Mouse (Mus musculus) heart, adult 2 months (tissue): Measurements from ENCODE around the gene Apoa1. TPM values are rescaled to one million over a fixed set of nuclear protein-coding genes. Genes with fewer than 3 reads are reported as not detected.

ENCODE experiments used
- DNase-seq, 2 experiments: peaks; one replicate each; pipeline ENCODE4 v3.0.0; 2021
- H3K27ac ChIP-seq: fragments of 200-600 bp; 2 replicates; pipeline ENCODE4 v1.8.1; 2022
- H3K27me3 ChIP-seq: fragments of 200-500 bp; 2 replicates; pipeline ENCODE4 v1.6.1; 2012; ENCODE audit warnings: mild to moderate bottlenecking, low read length, inconsistent platforms, mixed read lengths; ENCODE audit not compliant: control insufficient read depth, insufficient read depth
- H3K36me3 ChIP-seq: fragments of 200-500 bp; 2 replicates; pipeline ENCODE4 v1.6.1; 2012; ENCODE audit warnings: low read length, inconsistent platforms; ENCODE audit not compliant: control insufficient read depth, insufficient read depth
- H3K4me1 ChIP-seq: fragments of 200-500 bp; 2 replicates; pipeline ENCODE4 v1.6.1; 2011; ENCODE audit warnings: low read length; ENCODE audit not compliant: control insufficient read depth, insufficient read depth
- H3K4me3 ChIP-seq: fragments of 200-600 bp; 2 replicates; pipeline ENCODE4 v1.8.1; 2022
- H3K79me2 ChIP-seq: fragments of 200-500 bp; replicated peaks from 2 replicates; pipeline ENCODE4 v1.6.1; 2012; ENCODE audit warnings: mild to moderate bottlenecking, inconsistent platforms, low read length, moderate library complexity, mixed read lengths; ENCODE audit not compliant: control insufficient read depth, insufficient read depth
- H3K9ac ChIP-seq: fragments of 200-500 bp; 2 replicates; pipeline ENCODE4 v1.6.1; 2012; ENCODE audit warnings: low read depth, mild to moderate bottlenecking, control low read depth, inconsistent platforms, low read length, mixed read lengths
- CTCF ChIP-seq: fragments of 200-600 bp; IDR thresholded peaks from 2 replicates; pipeline ENCODE4 v1.8.1; 2022; ENCODE audit warnings: antibody characterized with exemption, mild to moderate bottlenecking, moderate library complexity
- EP300 ChIP-seq: fragments of 200-500 bp; IDR thresholded peaks from 2 replicates; pipeline ENCODE4 v1.6.1; 2011; ENCODE audit warnings: low read depth, low read length, control low read depth; ENCODE audit not compliant: insufficient read depth
- POLR2A ChIP-seq: fragments of 200-500 bp; IDR thresholded peaks from 2 replicates; pipeline ENCODE4 v1.6.1; 2011; ENCODE audit warnings: mild to moderate bottlenecking, low read depth, low read length, control low read depth; ENCODE audit not compliant: insufficient read depth
- WGBS: fragments of 180-500 bp; shearing (Covaris S2); methylation state at CpG from one replicate; pipeline ENCODE4 v1.1.7; 2018; 5-methylcytosine and 5-hydroxymethylcytosine counted together
- intact Hi-C: fragments of 180-260 bp; cut with DNase I; formaldehyde crosslinking; loops from one replicate; pipeline ENCODE4 v1.15.1; 2025
- polyA plus RNA-seq: library from polyadenylated mRNA; depleted of rRNA; stranded (reverse); fragments of >200 nt; gene quantifications from 2 replicates; pipeline ENCODE4 v1.2.3, GENCODE M21; 2012
- total RNA-seq, 2 experiments: library from RNA; stranded (reverse); gene quantifications; 2 replicates each; pipeline ENCODE4 v1.2.3; 2021

The Apoa1 gene
- total and polyA plus RNA-seq, 3 experiments, result 0.51 TPM; not detected in 2

- Histone ChIP-seq H3K9ac (no peak overlapping the region), H3K27ac (no peak overlapping the region), H3K27me3 (no peaks in the 10 kb centered on the region), H3K4me3 (no peak overlapping the region), H3K4me1 (no peaks in the 10 kb centered on the region), H3K36me3 (no peaks in the 10 kb centered on the region), H3K79me2 (no peaks in the 10 kb centered on the region)
- WGBS, result 88% methylated on average over 6 of the region's 6 CpGs
- intact Hi-C loops, result no loop called here
- TF ChIP-seq EP300 (no peak), CTCF (no peak)
- no peak for DNase-seq
Measured at GRCm38 (mm10) chr9:46207501-46207869, 20.9 kb upstream of the Apoa1 start.

DNA sequence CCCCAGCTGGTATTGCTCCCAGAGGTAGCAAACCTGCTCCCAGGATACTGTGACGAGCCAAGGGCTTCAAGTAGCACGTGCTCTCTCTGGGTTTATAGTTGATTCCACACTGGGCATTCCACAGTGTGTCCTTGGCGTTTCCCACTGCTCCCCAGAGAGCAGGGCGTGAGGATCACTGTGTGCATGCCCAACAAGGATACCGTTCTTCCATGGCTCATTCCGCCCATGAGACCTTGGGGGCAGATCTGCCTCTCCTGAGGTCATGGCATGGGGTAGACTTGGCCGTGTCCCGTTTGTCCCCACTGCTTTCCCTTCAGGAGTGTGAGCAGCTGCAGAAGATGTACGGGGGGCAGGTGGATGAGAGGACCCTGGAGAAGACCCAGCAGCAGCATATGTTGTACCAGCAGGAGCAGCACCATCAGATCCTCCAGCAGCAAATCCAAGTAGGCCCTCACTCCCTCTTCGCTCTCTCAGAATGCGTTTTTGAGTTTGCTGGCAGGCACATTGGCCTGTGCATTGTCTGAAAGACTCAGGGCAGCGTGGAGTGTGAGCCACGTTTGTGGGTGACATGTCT is 19.9 kb upstream of the Apoa1 start:
- TF ChIP-seq POLR2A (no peak), CTCF (no peak), EP300 (no peak)
- Histone ChIP-seq H3K79me2 (no peaks in the 10 kb centered on the region), H3K9ac (no peak overlapping the region), H3K4me3 (no peak overlapping the region), H3K36me3 (no peaks in the 10 kb centered on the region), H3K4me1 (no peaks in the 10 kb centered on the region), H3K27ac (no peak overlapping the region), H3K27me3 (no peaks in the 10 kb centered on the region)
- intact Hi-C loops, result no loop called here
- WGBS, result 88% methylated on average over 13 of the region's 13 CpGs
- DNase-seq, result no peak

DNA sequence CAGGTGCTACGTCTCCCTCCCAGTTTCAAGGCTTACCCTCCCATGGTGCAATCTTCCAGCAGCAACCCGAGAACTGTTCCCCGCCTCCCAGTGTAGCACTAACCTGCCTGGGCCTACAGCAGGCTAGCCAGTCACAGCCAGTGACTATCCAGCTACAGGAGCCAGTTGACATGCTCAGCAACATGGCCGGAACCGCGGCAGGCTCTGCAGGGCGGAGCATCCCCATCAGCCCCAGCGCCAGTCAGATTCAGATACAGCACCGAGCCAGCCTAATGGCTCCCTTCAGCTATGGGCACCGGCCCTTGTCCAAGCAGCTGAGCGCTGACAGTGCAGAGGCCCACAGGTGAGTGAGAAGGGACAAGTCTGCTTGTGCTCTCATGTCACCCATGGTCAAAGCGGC is 17.9 kb upstream of the Apoa1 start:
- Histone ChIP-seq H3K4me3 (no peak overlapping the region), H3K27me3 (no peaks in the 10 kb centered on the region), H3K79me2 (no peaks in the 10 kb centered on the region), H3K4me1 (peaks cover 1% of the 10 kb centered on the region; the same call in 1 of the 2 replicates), H3K36me3 (no peaks in the 10 kb centered on the region), H3K27ac (no peak overlapping the region), H3K9ac (no peak overlapping the region)
- TF ChIP-seq CTCF (no peak), POLR2A (no peak), EP300 (no peak)
- intact Hi-C loops, result no loop called here
- 92% methylated on average over 12 of the region's 12 CpGs for WGBS
- no peak for DNase-seq

DNA sequence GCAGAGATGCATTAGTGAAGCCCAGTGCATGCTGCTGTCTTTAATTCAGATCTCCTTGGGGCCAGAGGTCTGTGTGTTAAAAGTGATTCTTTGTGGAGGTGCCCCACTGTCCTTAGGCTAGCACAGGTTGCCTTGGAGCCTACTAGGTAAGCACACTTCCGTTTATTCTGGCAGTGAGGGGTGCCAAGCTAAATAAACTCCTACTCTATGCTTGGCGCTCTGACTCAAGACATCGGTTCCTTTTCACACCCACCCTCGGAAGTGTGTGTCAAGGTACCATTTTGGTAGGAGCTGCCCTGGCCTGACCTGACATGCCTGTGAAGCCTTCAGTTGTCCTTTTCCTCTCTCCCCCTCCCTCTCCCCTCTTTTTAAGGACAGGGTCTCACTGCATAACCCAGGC is 14.1 kb upstream of the Apoa1 start:
- WGBS, result 71% methylated on average over 4 of the region's 4 CpGs
- no peak for TF ChIP-seq CTCF
- no peak for TF ChIP-seq EP300
- no peak for TF ChIP-seq POLR2A
- Histone ChIP-seq H3K4me1 (peaks cover 3% of the 10 kb centered on the region), H3K27me3 (no peaks in the 10 kb centered on the region), H3K4me3 (no peak overlapping the region), H3K9ac (no peak overlapping the region), H3K27ac (no peak overlapping the region), H3K79me2 (no peaks in the 10 kb centered on the region), H3K36me3 (no peaks in the 10 kb centered on the region)
- no peak for DNase-seq
- intact Hi-C loops, result loop anchor here (2.0 kb wide), 1 partner anchor 15 kb away; no protein-coding TSS in a partner anchor

GRCm38 (mm10) chr9:46214946-46215337 is 13.4 kb upstream of the Apoa1 start:
- TF ChIP-seq EP300 (no peak), POLR2A (no peak), CTCF (no peak)
- H3K4me3 ChIP-seq, result no peak overlapping the region
- DNase-seq, result peak in 1 of 2 experiments; percentile 27
- H3K79me2 ChIP-seq, result no peaks in the 10 kb centered on the region
- peak overlapping the region; percentile 55 for H3K27ac ChIP-seq
- no peaks in the 10 kb centered on the region for H3K36me3 ChIP-seq
- 69% methylated on average over 10 of the region's 10 CpGs for WGBS
- H3K27me3 ChIP-seq, result no peaks in the 10 kb centered on the region
- peaks cover 3% of the 10 kb centered on the region for H3K4me1 ChIP-seq
- no peak overlapping the region for H3K9ac ChIP-seq
- intact Hi-C loops, result loop anchor here (2.0 kb wide), 1 partner anchor 16 kb away; no protein-coding TSS in a partner anchor

GRCm38 (mm10) chr9:46215338-46216322 is 12.8 kb upstream of the Apoa1 start:
- TF ChIP-seq EP300, result 0 out of 2 replicates have a peak, but pooled peaks have one; percentile 23
- TF ChIP-seq CTCF, result no peak
- peak in 1 of 2 experiments; percentile 46 for DNase-seq
- Histone ChIP-seq H3K9ac (no peak overlapping the region), H3K4me1 (peaks cover 3% of the 10 kb centered on the region), H3K79me2 (no peaks in the 10 kb centered on the region), H3K27me3 (no peaks in the 10 kb centered on the region), H3K4me3 (no peak overlapping the region), H3K36me3 (no peaks in the 10 kb centered on the region), H3K27ac (peak overlapping the region; percentile 55)
- WGBS, result 45% methylated on average over 11 of the region's 11 CpGs
- intact Hi-C loops, result loop anchor here (2.0 kb wide), 1 partner anchor 17 kb away; no protein-coding TSS in a partner anchor
